Mouse (Mus musculus): ENCODE results near the gene Il1f10.

Gene Il1f10

DNA sequence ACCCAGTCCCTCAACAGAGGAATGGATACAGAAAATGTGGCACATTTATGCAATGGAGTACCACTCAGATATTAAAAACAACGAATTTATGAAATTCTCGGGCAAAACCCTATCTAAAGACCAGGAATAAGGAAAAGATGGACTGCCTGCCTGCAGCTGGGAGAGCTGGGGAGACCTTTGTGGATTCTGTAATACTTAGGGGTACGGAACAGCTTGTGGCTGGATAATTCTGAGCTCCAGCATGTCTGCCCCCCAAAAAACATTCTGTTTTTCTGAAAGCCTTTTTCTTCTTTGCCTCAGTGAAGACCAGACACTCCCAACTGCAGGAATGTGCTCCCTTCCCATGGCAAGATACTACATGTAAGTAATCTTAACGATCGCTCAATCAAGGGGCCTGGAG, at the start of gene Il1f10:
Gene Il1f10 (plus strand): TSS at position 301 of the 400 bp plus-strand sequence.
- no peak for DNase-seq (ENCODE audit: low spot score)

DNA sequence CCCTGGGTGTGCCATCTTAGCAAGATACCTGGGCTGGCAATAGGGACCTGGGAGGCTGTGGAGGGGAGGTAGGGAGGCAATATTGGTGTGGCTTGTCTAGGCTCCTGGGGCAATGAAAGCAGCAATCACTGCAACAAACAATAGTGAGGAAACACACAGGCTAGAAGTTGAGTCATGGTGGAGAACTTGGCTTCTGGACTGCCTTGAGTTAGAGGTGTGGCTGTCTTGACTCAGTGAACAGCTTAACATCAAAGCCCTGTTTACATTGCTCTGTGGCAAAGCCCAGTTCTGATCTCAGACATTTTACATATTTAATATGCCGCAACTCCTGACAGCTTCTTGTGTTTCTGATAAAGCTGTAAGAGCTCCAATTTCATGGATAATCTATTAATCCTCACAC, 23.5 kb upstream of the Il1f10 start:
- no peak for DNase-seq (ENCODE audit: low spot score)

DNA sequence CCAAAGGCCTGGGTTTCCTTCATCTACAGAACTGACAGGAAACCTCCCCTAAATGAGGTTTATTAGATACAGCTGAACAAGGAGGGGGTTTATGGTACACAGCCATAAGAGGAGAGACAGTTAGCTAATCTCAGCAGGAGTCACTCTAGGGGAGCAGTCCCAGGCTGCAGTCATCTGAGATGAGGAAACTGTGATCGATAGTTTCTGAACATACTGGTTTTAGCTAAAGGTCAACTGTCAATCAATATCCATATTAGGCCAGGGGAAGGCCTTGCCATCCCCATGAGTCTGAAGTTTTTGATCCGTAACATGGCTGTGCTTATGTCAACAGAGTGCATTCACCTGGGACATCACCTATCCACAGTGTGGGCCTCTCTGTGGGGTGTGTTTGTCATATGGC, 17.4 kb upstream of the Il1f10 start:
- DNase-seq (ENCODE audit: low spot score): no peak

- DNase-seq (ENCODE audit: low spot score): no peak
Observed at GRCm38 (mm10) chr2:24275146-24275545, 15.8 kb upstream of the Il1f10 start.

GRCm38 (mm10) chr2:24276654-24277053, 14.3 kb upstream of the Il1f10 start, which contains the start of gene Il1f5:
Il1f5 (plus strand) TSS chr2:24276954.
- DNase-seq (ENCODE audit: low spot score): no peak

- DNase-seq (ENCODE audit: low spot score): no peak
Observed at GRCm38 (mm10) chr2:24294616-24295015, 3.6 kb downstream of the Il1f10 start.

- DNase-seq (ENCODE audit: low spot score): peak; percentile 41
Observed at GRCm38 (mm10) chr2:24296837-24297236, 5.8 kb downstream of the Il1f10 start.

DNA sequence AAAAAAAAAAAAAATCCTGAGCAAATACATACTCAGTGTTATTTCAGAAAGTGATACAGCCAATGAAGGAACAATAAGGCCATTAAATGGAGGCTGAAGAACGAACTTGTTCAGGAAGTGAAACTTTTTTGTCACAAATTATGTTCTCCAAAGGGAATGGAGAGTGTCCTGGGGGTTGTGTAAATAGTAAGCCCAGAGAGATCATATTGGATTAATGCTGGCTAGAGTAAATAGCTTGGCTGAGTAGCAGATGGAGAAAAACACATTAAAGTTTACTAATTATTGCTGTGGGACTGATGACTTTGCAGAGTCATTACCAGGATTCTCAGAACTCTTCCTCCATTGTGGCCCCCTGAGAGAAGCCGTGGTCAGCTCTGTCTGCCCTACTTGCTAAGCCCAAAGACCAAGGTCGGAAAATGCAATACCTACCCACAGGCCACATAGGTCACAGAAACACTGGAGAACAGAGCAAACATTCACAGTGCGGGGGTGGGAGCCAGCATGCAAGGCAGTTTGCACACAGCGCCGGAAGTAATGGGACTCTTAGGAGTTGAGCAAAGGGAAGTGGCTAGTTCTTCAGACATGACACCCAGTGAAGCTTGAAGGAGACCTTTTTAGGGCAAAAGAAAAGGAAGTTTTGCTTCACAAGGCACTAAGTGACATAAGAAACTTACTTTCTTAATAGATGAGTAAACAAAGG, 20.5 kb downstream of the Il1f10 start:
- peak; percentile 6 for DNase-seq (ENCODE audit: low spot score)

DNA sequence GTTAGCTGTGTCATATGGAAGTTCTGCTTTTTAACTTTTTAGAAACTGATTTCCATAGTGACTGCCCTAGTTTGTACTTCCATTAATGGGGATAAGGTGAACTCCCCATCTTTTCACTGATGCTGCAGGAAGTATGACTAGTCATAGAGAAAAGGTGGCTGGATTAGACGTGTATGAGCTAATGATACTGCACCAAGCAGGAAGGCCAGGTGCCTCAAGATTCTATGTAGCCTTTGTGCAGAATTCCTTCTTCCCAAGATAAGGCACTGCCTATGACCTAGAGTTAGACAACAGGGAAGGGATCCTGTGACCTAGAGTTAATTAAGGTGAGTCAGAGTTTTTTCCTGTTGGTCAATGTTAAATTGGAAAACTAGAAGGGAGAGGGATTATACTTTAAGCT, 25.9 kb downstream of the Il1f10 start:
- no peak for DNase-seq (ENCODE audit: low spot score)

DNA sequence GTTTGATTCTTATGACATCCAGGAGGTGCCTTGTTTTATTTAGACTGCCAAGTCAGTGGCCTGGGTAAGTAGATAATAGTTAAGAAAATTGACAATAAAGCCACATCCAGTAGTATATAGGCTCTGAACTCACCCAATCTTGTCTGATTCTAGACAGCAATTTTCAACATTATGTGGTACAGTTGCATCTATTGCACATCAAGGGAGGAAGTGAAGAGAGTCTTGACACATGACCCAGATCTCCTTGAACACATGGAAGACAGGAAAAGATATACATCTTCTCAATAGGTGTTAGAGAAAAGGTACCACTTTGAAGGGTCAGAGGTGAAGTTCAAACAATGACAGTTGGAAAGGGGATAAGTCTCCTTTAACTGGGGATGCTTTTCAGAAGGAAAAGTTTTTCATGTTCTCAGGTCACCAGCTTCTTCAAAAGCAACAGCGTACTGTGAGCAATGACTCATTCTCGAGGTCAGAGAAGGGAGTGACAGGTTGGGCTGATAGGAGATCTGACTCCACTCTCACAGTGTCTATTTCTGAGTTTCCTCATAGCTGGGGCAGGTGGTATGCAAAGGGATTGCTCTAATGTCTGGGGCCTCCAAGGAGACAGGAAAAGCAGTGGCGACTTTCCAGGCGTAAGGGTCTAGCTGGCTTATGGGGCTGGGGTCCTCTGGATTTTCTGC, 27.1 kb downstream of the Il1f10 start:
- DNase-seq (ENCODE audit: low spot score): no peak

- no peak for DNase-seq (ENCODE audit: low spot score)
Observed at GRCm38 (mm10) chr2:24335333-24335732, 44.3 kb downstream of the Il1f10 start.

DNA sequence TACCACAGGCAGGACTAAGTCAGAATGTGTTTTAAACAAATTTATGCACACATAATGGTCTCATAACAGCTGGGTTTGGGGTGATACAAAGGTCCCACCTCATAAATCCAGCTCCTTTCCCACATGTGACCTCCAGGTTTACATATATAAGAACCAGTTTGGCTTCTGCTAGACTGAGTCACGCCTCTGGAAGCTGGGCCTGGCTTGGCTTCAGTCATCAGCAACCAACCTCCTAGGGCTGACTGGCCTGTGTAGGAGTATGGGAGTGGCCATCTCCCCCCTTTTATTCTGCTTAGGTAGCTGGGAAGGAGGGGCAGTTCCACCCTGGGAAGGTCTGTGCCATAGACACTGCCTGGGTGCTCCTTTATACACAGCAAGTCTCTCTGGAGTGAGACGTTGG, 45.5 kb downstream of the Il1f10 start, which contains the start of gene Il1rn:
Gene Il1rn (plus strand): TSS at position 309 of the 400 bp plus-strand sequence.
- no peak for DNase-seq (ENCODE audit: low spot score)

DNA sequence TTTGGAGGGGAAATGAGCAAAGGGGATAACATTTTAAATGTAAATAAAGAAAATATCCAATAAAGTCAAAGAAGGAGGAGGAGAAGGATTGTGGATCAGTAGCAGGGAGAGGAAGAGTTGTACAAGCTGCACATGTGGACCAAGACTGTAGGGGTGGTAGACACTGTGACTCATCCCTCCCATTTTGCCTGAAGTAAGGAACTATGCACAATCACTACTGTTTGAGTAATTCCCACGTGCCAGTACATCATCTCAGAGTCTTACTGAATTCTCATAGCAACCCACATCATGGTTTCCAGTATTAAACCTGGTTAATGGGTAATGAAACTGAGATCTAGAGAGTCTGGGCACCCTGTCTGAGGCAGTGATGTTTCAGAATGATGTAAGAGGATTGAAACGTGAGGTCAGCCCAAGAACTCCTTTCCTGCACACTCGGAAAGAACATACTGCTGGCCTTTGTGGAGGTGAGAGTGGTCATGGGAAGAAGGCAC, 50.4 kb downstream of the Il1f10 start:
- no peak for DNase-seq (ENCODE audit: low spot score)

All from layer of hippocampus, adult 11-12 months (tissue).